Mouse (Mus musculus): ENCODE data around the gene Ndufa6. TPM values are rescaled to one million over a fixed set of nuclear protein-coding genes. Genes with fewer than 3 reads are reported as not detected.
A peak's percentile ranks its signal among the peaks of the same experiment; 100 is the strongest.

The Ndufa6 gene
- total and polyA plus RNA-seq, 3 experiments = 235 to 417 TPM; not detected in 1

DNA sequence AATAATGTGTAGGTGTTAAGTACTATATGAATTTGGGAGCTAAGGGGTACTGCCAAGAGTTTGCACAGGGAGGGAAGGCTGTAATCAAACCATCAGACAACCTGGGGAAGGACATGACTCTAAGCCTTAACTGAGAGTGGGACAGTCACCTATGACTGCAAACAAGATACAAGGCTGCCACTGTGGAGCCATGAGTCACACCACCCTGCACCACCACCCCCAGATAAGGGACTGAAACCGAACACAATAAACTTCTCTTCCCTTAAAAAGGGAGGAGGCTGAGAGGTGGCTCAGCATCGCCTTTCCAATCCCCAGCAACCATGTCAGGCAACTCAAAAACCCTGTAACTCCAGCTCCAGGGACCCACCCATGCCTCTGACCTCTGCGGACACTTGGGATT is 2.6 kb downstream of the Ndufa6 start (continued):
- TF ChIP-seq POLR2A (IDR thresholded peaks at IDR 0.05; ENCODE audit: control insufficient read depth in 1 of 2, insufficient read depth in 1 of 2, low read depth in 1 of 2, low read length in 2 of 2, poor library complexity in 1 of 2) = peak in 1 of 2 experiments; percentile 21; a peak in 1 of 4 replicates
- TF ChIP-seq MAX (IDR thresholded peaks at IDR 0.05; ENCODE audit: low read length) = no peak
- peak; percentile 48; the same call in 1 of the 2 replicates for TF ChIP-seq BHLHE40 (IDR thresholded peaks at IDR 0.05; ENCODE audit: borderline replicate concordance, low read depth, low read length)
- peak; percentile 57 for TF ChIP-seq TAL1 (IDR thresholded peaks at IDR 0.05; ENCODE audit: low read length)
- no peak for TF ChIP-seq MYB (IDR thresholded peaks at IDR 0.05; ENCODE audit: low read depth, low read length)
- no peak for TF ChIP-seq ZNF384 (IDR thresholded peaks at IDR 0.05; ENCODE audit: low read depth, low read length)
- TF ChIP-seq MAFK (IDR thresholded peaks at IDR 0.05; ENCODE audit: borderline replicate concordance, low read depth, low read length) = no peak
- TF ChIP-seq TBP (IDR thresholded peaks at IDR 0.05; ENCODE audit: low read depth, low read length) = peak; percentile 79
- no peak for TF ChIP-seq POLR2AphosphoS5 (IDR thresholded peaks at IDR 0.05; ENCODE audit: borderline replicate concordance, low read depth, low read length)
- 0 out of 2 replicates have a peak, but pooled peaks have one; percentile 28 for TF ChIP-seq ZMIZ1 (IDR thresholded peaks at IDR 0.05; ENCODE audit: low read depth, low read length)
- TF ChIP-seq CHD2 (IDR thresholded peaks at IDR 0.05; ENCODE audit: low read length) = no peak
- no peak for TF ChIP-seq CHD1 (IDR thresholded peaks at IDR 0.05; ENCODE audit: low read depth, low read length)
- no peak for TF ChIP-seq TCF12 (IDR thresholded peaks at IDR 0.05; ENCODE audit: low read depth, low read length)

DNA sequence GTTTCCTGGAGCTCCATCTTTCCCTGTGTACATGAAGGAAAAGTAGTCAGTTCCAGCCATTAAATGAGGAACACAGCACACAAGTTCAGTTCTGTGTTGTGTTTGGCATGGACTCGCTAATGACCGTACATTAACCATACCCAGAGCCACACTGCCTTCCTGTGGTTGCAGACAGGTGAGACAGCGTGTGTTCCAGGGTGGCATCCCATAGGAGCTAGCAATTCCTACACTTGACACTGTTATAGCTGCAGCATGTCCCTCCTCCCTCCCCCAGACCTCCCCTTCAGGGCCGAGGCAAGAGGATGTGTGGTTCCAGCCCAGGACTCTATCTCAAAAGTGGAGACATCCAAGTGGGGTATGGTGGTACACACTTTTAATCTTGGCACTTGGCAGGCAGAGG is 3.8 kb downstream of the Ndufa6 start:
- H3K9ac ChIP-seq (ENCODE audit: control insufficient read depth, low read depth, low read length, poor library complexity, severe bottlenecking) = no peak overlapping the region
- H3K79me2 ChIP-seq (ENCODE audit: control insufficient read depth, insufficient read depth, low read length, poor library complexity) = peaks cover 39% of the 10 kb centered on the region
- no peaks in the 10 kb centered on the region for H3K27me3 ChIP-seq (ENCODE audit: control insufficient read depth in 1 of 2, insufficient read depth in 2 of 2, low read length in 2 of 2)
- H3K36me3 ChIP-seq (ENCODE audit: control insufficient read depth in 1 of 2, insufficient read depth in 2 of 2, low read length in 2 of 2) = peaks cover 0 to 39% of the 10 kb centered on the region in 2 experiments; a peak in 2 of 4 replicates
- H3K4me3 ChIP-seq (ENCODE audit: control insufficient read depth in 1 of 2, insufficient read depth in 1 of 2, low read depth in 2 of 2, low read length in 2 of 2) = no peak overlapping the region
- H3K4me1 ChIP-seq (ENCODE audit: control insufficient read depth in 1 of 2, insufficient read depth in 2 of 2, low read length in 2 of 2) = peaks cover 12 to 44% of the 10 kb centered on the region in 2 experiments
- peak; percentile 13 for DNase-seq (ENCODE audit: low read depth, low spot score)
- H3K9me3 ChIP-seq (replicated peaks; ENCODE audit: insufficient read depth, low read length) = no peaks in the 10 kb centered on the region
- H3K27ac ChIP-seq (ENCODE audit: control insufficient read depth, low read depth, low read length) = no peak overlapping the region
- no peak for TF ChIP-seq MAX (IDR thresholded peaks at IDR 0.05; ENCODE audit: low read length)
- TF ChIP-seq POLR2AphosphoS5 (IDR thresholded peaks at IDR 0.05; ENCODE audit: borderline replicate concordance, low read depth, low read length) = peak; percentile 46; the same call in 1 of the 2 replicates

DNA sequence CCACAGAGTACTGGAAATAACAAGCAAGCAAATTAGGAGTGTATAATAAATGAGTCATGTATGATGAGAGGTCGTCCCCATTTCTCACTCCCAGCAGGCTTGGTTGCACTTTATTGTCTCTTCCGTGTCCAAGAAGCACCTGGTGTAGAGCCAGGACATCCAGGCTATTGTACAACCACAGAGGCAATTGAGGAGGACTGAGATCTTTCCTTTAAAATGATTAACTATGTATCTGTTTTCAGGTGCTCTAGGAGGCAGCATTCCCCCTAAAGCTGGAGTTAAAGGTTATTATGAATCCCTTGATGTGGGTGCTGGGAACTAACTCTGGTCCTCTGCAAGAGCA is 5.2 kb downstream of the Ndufa6 start:
- Histone ChIP-seq H3K27me3 (ENCODE audit: control insufficient read depth in 1 of 2, insufficient read depth in 2 of 2, low read length in 2 of 2) (no peaks in the 10 kb centered on the region), H3K36me3 (ENCODE audit: control insufficient read depth in 1 of 2, insufficient read depth in 2 of 2, low read length in 2 of 2) (peaks cover 0 to 48% of the 10 kb centered on the region in 2 experiments; a peak in 2 of 4 replicates), H3K9me3 (replicated peaks; ENCODE audit: insufficient read depth, low read length) (no peaks in the 10 kb centered on the region), H3K4me3 (ENCODE audit: control insufficient read depth in 1 of 2, insufficient read depth in 1 of 2, low read depth in 2 of 2, low read length in 2 of 2) (no peak overlapping the region), H3K9ac (ENCODE audit: control insufficient read depth, low read depth, low read length, poor library complexity, severe bottlenecking) (no peak overlapping the region), H3K79me2 (ENCODE audit: control insufficient read depth, insufficient read depth, low read length, poor library complexity) (peaks cover 42% of the 10 kb centered on the region), H3K27ac (ENCODE audit: control insufficient read depth, low read depth, low read length) (no peak overlapping the region), H3K4me1 (ENCODE audit: control insufficient read depth in 1 of 2, insufficient read depth in 2 of 2, low read length in 2 of 2) (peaks cover 12 to 58% of the 10 kb centered on the region in 2 experiments)
- DNase-seq (ENCODE audit: low read depth, low spot score) = no peak
- no peak for TF ChIP-seq KAT2A (conservative IDR thresholded peaks at IDR 0.05; ENCODE audit: low read depth, low read length)
- TF ChIP-seq MEF2A (IDR thresholded peaks at IDR 0.05; ENCODE audit: extremely low read depth, insufficient replicate concordance, low read depth, low read length, poor library complexity, severe bottlenecking) = no peak
- TF ChIP-seq BHLHE40 (IDR thresholded peaks at IDR 0.05; ENCODE audit: borderline replicate concordance, low read depth, low read length) = no peak
- no peak for TF ChIP-seq SMC3 (IDR thresholded peaks at IDR 0.05; ENCODE audit: low read depth, low read length)
- TF ChIP-seq HCFC1 (IDR thresholded peaks at IDR 0.05; ENCODE audit: low read depth, low read length) = no peak
- no peak for TF ChIP-seq EP300 (IDR thresholded peaks at IDR 0.05; ENCODE audit: low read depth in 1 of 2, low read length in 2 of 2)
- no peak for TF ChIP-seq MAZ (IDR thresholded peaks at IDR 0.05; ENCODE audit: low read depth, low read length)
- no peak for TF ChIP-seq JUND (IDR thresholded peaks at IDR 0.05; ENCODE audit: low read depth, low read length)
- no peak for TF ChIP-seq NRF1 (IDR thresholded peaks at IDR 0.05; ENCODE audit: insufficient read depth, low read depth, low read length, poor library complexity, severe bottlenecking)
- TF ChIP-seq NELFE (IDR thresholded peaks at IDR 0.05; ENCODE audit: low read depth, low read length) = no peak
- TF ChIP-seq MYB (IDR thresholded peaks at IDR 0.05; ENCODE audit: low read depth, low read length) = no peak
- no peak for TF ChIP-seq POLR2AphosphoS5 (IDR thresholded peaks at IDR 0.05; ENCODE audit: borderline replicate concordance, low read depth, low read length)
- TF ChIP-seq TBP (IDR thresholded peaks at IDR 0.05; ENCODE audit: low read depth, low read length) = no peak
- TF ChIP-seq USF2 (IDR thresholded peaks at IDR 0.05; ENCODE audit: borderline replicate concordance in 1 of 2, insufficient read depth in 1 of 2, low read depth in 1 of 2, low read length in 2 of 2) = no peak
- no peak for TF ChIP-seq CHD1 (IDR thresholded peaks at IDR 0.05; ENCODE audit: low read depth, low read length)
- TF ChIP-seq POLR2A (IDR thresholded peaks at IDR 0.05; ENCODE audit: control insufficient read depth in 1 of 2, insufficient read depth in 1 of 2, low read depth in 1 of 2, low read length in 2 of 2, poor library complexity in 1 of 2) = no peak; a peak in 1 of 4 replicates
